Mouse (Mus musculus): ENCODE results near the gene Agpat4. TPM values are rescaled to one million over a fixed set of nuclear protein-coding genes. Genes with fewer than 3 reads are reported as not detected.

The Agpat4 gene
- polyA plus RNA-seq, 1 experiment from 2014 or later, result 10.2 TPM

DNA sequence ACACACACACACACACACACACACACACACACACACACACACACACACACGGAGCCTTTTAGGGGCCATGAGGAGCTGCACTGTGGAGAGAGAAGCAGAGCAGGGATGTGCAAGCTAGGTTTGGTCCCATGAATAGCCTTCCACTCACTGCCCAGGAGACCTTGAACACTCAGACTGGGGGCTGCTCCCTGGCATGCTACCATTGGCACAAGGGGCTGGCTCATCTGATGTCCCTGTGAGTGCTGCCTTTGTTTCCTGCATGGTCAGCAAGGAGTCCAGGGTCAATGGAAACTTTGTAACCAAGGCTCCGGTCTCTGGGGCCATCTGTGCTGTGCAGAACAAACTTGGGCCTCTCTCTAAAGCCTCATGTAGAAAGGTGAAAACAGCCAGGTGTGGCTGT is 10.5 kb downstream of the Agpat4 start:
- TF ChIP-seq EP300 (IDR thresholded peaks at IDR 0.05; ENCODE audit: low read depth), result no peak
- no peak for TF ChIP-seq CTCF (IDR thresholded peaks at IDR 0.05; ENCODE audit: low read depth)
- H3K9me3 ChIP-seq (ENCODE audit: low read length), result no peaks in the 10 kb centered on the region
- no peak overlapping the region for H3K4me2 ChIP-seq (ENCODE audit: low read depth, low read length)
- DNase-seq (no peak), ATAC-seq (no peak)
- 94% methylated on average over 2 of the region's 2 CpGs for WGBS (ENCODE audit: insufficient replicate concordance)
- no peak overlapping the region for H3K4me3 ChIP-seq (ENCODE audit: low read depth, low read length)
- no peaks in the 10 kb centered on the region for H3K4me1 ChIP-seq (ENCODE audit: insufficient read depth)
- no peak overlapping the region for H3K9ac ChIP-seq (replicated peaks)
- H3K36me3 ChIP-seq (replicated peaks; ENCODE audit: insufficient read depth, low read length), result peaks cover 11% of the 10 kb centered on the region; the same call in 1 of the 2 replicates
- no peak overlapping the region for H3K27ac ChIP-seq (ENCODE audit: low read depth)
- H3K27me3 ChIP-seq (ENCODE audit: insufficient read depth, low read length), result no peaks in the 10 kb centered on the region

DNA sequence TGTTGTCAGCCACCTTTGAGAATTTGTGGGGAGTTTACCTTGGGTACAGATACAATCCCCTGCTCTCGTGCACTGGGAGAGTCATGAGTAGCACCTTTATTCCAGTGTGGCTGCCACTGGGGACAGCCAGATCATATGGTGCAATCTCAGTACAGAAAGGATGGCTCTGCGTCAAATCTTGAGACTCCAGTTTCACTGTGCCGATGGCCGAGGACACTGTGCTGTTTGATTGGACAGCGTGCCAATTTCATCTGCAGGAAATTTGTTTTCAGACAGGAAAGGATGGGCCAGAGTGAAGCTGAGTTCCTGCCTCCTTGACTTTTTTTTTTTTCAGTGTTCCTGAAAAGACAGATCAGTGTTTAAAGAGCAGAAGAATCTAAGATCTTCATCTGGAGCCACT is 12.7 kb downstream of the Agpat4 start:
- WGBS (ENCODE audit: insufficient replicate concordance), result 77% methylated on average over 5 of the region's 5 CpGs
- no peak for DNase-seq
- H3K4me3 ChIP-seq (ENCODE audit: low read depth, low read length), result no peak overlapping the region
- no peak overlapping the region for H3K4me2 ChIP-seq (ENCODE audit: low read depth, low read length)
- H3K9me3 ChIP-seq (ENCODE audit: low read length), result no peaks in the 10 kb centered on the region
- TF ChIP-seq CTCF (IDR thresholded peaks at IDR 0.05; ENCODE audit: low read depth) (no peak), EP300 (IDR thresholded peaks at IDR 0.05; ENCODE audit: low read depth) (no peak)
- H3K36me3 ChIP-seq (replicated peaks; ENCODE audit: insufficient read depth, low read length), result no peaks in the 10 kb centered on the region; the same call in 1 of the 2 replicates
- no peaks in the 10 kb centered on the region for H3K4me1 ChIP-seq (ENCODE audit: insufficient read depth)
- no peak for ATAC-seq
- no peak overlapping the region for H3K9ac ChIP-seq (replicated peaks)
- H3K27ac ChIP-seq (ENCODE audit: low read depth), result no peak overlapping the region
- no peaks in the 10 kb centered on the region for H3K27me3 ChIP-seq (ENCODE audit: insufficient read depth, low read length)

- DNase-seq (no peak), ATAC-seq (no peak)
Measured at GRCm38 (mm10) chr17:12131581-12131980, 13.1 kb downstream of the Agpat4 start.

DNA sequence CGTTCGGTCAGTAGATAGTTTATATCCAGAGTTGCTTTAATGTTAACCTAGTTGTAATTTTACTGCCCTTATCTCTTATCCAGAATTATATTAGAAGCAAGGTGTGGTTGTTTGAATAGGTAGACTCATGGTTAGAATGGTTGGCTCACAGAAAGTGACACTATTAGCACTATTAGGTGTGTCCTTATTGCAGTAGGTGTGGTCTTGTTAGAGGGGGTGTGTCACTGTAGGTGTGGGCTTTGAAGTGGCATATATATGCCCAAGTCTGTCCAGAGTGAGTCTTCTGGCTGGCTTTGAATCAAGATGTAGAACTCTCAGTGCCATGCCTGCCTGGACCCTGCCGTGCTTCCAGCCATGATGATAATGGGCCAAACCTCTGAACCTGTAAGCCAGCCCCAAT is 14.4 kb downstream of the Agpat4 start:
- Histone ChIP-seq H3K4me2 (ENCODE audit: low read depth, low read length) (no peak overlapping the region), H3K36me3 (replicated peaks; ENCODE audit: insufficient read depth, low read length) (no peaks in the 10 kb centered on the region; the same call in 1 of the 2 replicates), H3K4me3 (ENCODE audit: low read depth, low read length) (no peak overlapping the region), H3K27me3 (ENCODE audit: insufficient read depth, low read length) (no peaks in the 10 kb centered on the region), H3K4me1 (ENCODE audit: insufficient read depth) (no peaks in the 10 kb centered on the region), H3K9ac (replicated peaks) (no peak overlapping the region), H3K27ac (ENCODE audit: low read depth) (no peak overlapping the region), H3K9me3 (ENCODE audit: low read length) (no peaks in the 10 kb centered on the region)
- WGBS (ENCODE audit: insufficient replicate concordance), result 95% methylated on average over 3 of the region's 3 CpGs
- no peak for TF ChIP-seq EP300 (IDR thresholded peaks at IDR 0.05; ENCODE audit: low read depth)
- no peak for TF ChIP-seq CTCF (IDR thresholded peaks at IDR 0.05; ENCODE audit: low read depth)
- DNase-seq, result no peak
- ATAC-seq, result no peak

More at GRCm38 (mm10) chr17:12131581-12131980, 13.1 kb downstream of the Agpat4 start:
- no peak overlapping the region for H3K27ac ChIP-seq (ENCODE audit: low read depth)
- H3K27me3 ChIP-seq (ENCODE audit: insufficient read depth, low read length), result no peaks in the 10 kb centered on the region
- H3K4me3 ChIP-seq (ENCODE audit: low read depth, low read length), result no peak overlapping the region
- TF ChIP-seq EP300 (IDR thresholded peaks at IDR 0.05; ENCODE audit: low read depth) (no peak), CTCF (IDR thresholded peaks at IDR 0.05; ENCODE audit: low read depth) (no peak)
- H3K9ac ChIP-seq (replicated peaks), result no peak overlapping the region
- H3K4me2 ChIP-seq (ENCODE audit: low read depth, low read length), result no peak overlapping the region
- H3K9me3 ChIP-seq (ENCODE audit: low read length), result no peaks in the 10 kb centered on the region
- no peaks in the 10 kb centered on the region for H3K4me1 ChIP-seq (ENCODE audit: insufficient read depth)
- WGBS (ENCODE audit: insufficient replicate concordance), result 93% methylated on average over 7 of the region's 7 CpGs
- H3K36me3 ChIP-seq (replicated peaks; ENCODE audit: insufficient read depth, low read length), result no peaks in the 10 kb centered on the region; the same call in 1 of the 2 replicates

GRCm38 (mm10) chr17:12133985-12134384 is 15.5 kb downstream of the Agpat4 start:
- no peaks in the 10 kb centered on the region for H3K27me3 ChIP-seq (ENCODE audit: insufficient read depth, low read length)
- DNase-seq, result no peak
- no peaks in the 10 kb centered on the region; the same call in 1 of the 2 replicates for H3K36me3 ChIP-seq (replicated peaks; ENCODE audit: insufficient read depth, low read length)
- no peak for ATAC-seq
- H3K9ac ChIP-seq (replicated peaks), result no peak overlapping the region
- 95% methylated on average over 8 of the region's 8 CpGs for WGBS (ENCODE audit: insufficient replicate concordance)
- no peak overlapping the region for H3K4me3 ChIP-seq (ENCODE audit: low read depth, low read length)
- TF ChIP-seq CTCF (IDR thresholded peaks at IDR 0.05; ENCODE audit: low read depth) (no peak), EP300 (IDR thresholded peaks at IDR 0.05; ENCODE audit: low read depth) (no peak)
- no peaks in the 10 kb centered on the region for H3K9me3 ChIP-seq (ENCODE audit: low read length)
- H3K4me2 ChIP-seq (ENCODE audit: low read depth, low read length), result no peak overlapping the region
- no peak overlapping the region for H3K27ac ChIP-seq (ENCODE audit: low read depth)
- H3K4me1 ChIP-seq (ENCODE audit: insufficient read depth), result no peaks in the 10 kb centered on the region

DNA sequence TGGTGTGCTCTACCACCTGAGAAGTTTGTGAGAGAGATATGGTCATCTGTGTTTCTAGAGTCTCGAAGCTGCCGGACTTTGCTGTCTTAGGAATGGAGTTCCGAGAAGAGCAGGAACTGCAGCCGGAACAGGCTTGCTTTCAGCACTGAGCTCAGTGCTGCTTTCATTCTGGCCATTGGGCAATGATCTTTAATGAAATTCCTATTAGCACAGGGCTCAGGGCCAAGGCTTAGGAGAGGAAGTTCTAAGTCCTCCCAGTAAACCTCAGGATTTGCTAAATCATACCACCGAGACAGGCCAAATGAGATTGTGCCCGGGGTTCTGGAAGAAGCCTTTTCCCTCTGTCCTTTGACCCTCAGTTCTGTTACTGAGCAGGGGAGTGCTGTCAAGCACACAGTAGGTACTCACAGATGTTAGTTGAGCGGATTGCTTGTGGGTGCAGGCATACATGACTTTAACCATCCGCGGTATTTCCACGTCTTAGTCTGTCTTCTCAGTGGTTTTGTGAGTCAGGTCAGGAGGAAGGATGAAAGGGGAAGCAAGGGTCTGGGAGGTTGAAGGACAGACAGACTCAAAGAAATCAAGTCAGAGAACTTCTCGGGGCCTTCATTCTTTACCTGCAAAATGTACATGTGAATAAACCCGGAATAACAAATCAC is 16.6 kb downstream of the Agpat4 start:
- Histone ChIP-seq H3K4me1 (ENCODE audit: insufficient read depth) (no peaks in the 10 kb centered on the region), H3K27ac (ENCODE audit: low read depth) (no peak overlapping the region), H3K36me3 (replicated peaks; ENCODE audit: insufficient read depth, low read length) (no peaks in the 10 kb centered on the region; the same call in 1 of the 2 replicates), H3K9ac (replicated peaks) (no peak overlapping the region), H3K4me2 (ENCODE audit: low read depth, low read length) (no peak overlapping the region), H3K27me3 (ENCODE audit: insufficient read depth, low read length) (no peaks in the 10 kb centered on the region), H3K9me3 (ENCODE audit: low read length) (no peaks in the 10 kb centered on the region), H3K4me3 (ENCODE audit: low read depth, low read length) (no peak overlapping the region)
- no peak for TF ChIP-seq CTCF (IDR thresholded peaks at IDR 0.05; ENCODE audit: low read depth)
- TF ChIP-seq EP300 (IDR thresholded peaks at IDR 0.05; ENCODE audit: low read depth), result no peak
- WGBS (ENCODE audit: insufficient replicate concordance), result 65% methylated on average over 12 of the region's 12 CpGs
- ATAC-seq, result no peak
- DNase-seq, result no peak

Measured in liver, postnatal 0 days (tissue).